Mouse (Mus musculus): ENCODE results near the gene Auts2. TPM values are rescaled to one million over a fixed set of nuclear protein-coding genes. Genes with fewer than 3 reads are reported as not detected.

Auts2 gene
- total and polyA plus RNA-seq, 3 experiments, result 16.9 to 35.7 (median 28.1) TPM

- H3K9ac ChIP-seq (ENCODE audit: low read depth, low read length), result no peak overlapping the region
- intact Hi-C loops (cut with DNase I), result no loop called here
- peaks cover 1% of the 10 kb centered on the region; the same call in 1 of the 2 replicates for H3K4me1 ChIP-seq (ENCODE audit: control insufficient read depth, insufficient read depth, low read length)
- no peak for TF ChIP-seq POLR2A (IDR thresholded peaks at IDR 0.05; ENCODE audit: insufficient read depth, low read depth, low read length)
- no peak for TF ChIP-seq CTCF (IDR thresholded peaks at IDR 0.05)
- no peak for TF ChIP-seq EP300 (IDR thresholded peaks at IDR 0.05; ENCODE audit: insufficient read depth, low read depth, low read length)
- H3K79me2 ChIP-seq (replicated peaks; ENCODE audit: control insufficient read depth, insufficient read depth, low read length), result no peaks in the 10 kb centered on the region
- H3K27ac ChIP-seq, result no peak overlapping the region
- 78% methylated on average over 13 of the region's 13 CpGs for WGBS
- H3K4me3 ChIP-seq, result no peak overlapping the region
- H3K36me3 ChIP-seq (ENCODE audit: control insufficient read depth, insufficient read depth, low read length), result no peaks in the 10 kb centered on the region
- DNase-seq, result no peak
- no peaks in the 10 kb centered on the region for H3K27me3 ChIP-seq (ENCODE audit: control insufficient read depth, insufficient read depth, low read length)
These were observed 252.3 kb downstream of the Auts2 start for GRCm38 (mm10) chr5:132290606-132291535.

DNA sequence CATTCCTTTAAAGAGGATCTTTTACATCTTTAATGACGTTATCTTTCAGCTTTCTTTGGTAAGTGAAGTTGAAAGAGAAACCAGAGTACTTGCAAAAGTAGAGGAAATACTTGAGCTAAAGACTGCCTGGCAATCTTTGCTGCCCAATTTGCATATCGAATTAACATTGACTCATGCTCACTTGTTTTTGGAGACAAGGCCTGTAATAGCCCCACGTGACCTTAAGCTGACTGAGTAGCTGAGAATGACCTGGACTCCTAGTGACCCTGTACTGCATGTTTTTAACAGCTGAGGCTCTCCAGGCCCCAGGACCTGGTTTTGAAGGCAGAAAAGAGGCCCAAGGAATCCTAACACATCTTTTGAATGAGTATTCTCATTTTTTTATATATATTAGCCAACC, 259.4 kb downstream of the Auts2 start:
- Histone ChIP-seq H3K9ac (ENCODE audit: low read depth, low read length) (no peak overlapping the region), H3K4me1 (ENCODE audit: control insufficient read depth, insufficient read depth, low read length) (peaks cover 1% of the 10 kb centered on the region; the same call in 1 of the 2 replicates), H3K79me2 (replicated peaks; ENCODE audit: control insufficient read depth, insufficient read depth, low read length) (no peaks in the 10 kb centered on the region), H3K4me3 (no peak overlapping the region), H3K27me3 (ENCODE audit: control insufficient read depth, insufficient read depth, low read length) (no peaks in the 10 kb centered on the region), H3K27ac (no peak overlapping the region), H3K36me3 (ENCODE audit: control insufficient read depth, insufficient read depth, low read length) (no peaks in the 10 kb centered on the region)
- intact Hi-C loops (cut with DNase I), result no loop called here
- no peak for TF ChIP-seq CTCF (IDR thresholded peaks at IDR 0.05)
- no peak for TF ChIP-seq EP300 (IDR thresholded peaks at IDR 0.05; ENCODE audit: insufficient read depth, low read depth, low read length)
- TF ChIP-seq POLR2A (IDR thresholded peaks at IDR 0.05; ENCODE audit: insufficient read depth, low read depth, low read length), result no peak
- DNase-seq, result no peak
- WGBS, result 75% methylated on average over 3 of the region's 3 CpGs

GRCm38 (mm10) chr5:132274098-132274898, 268.8 kb downstream of the Auts2 start:
- Histone ChIP-seq H3K79me2 (replicated peaks; ENCODE audit: control insufficient read depth, insufficient read depth, low read length) (no peaks in the 10 kb centered on the region), H3K4me1 (ENCODE audit: control insufficient read depth, insufficient read depth, low read length) (no peaks in the 10 kb centered on the region), H3K27me3 (ENCODE audit: control insufficient read depth, insufficient read depth, low read length) (no peaks in the 10 kb centered on the region), H3K36me3 (ENCODE audit: control insufficient read depth, insufficient read depth, low read length) (no peaks in the 10 kb centered on the region), H3K9ac (ENCODE audit: low read depth, low read length) (no peak overlapping the region), H3K4me3 (no peak overlapping the region), H3K27ac (no peak overlapping the region)
- no peak for DNase-seq
- intact Hi-C loops (cut with DNase I), result no loop called here
- WGBS, result 91% methylated on average over 15 of the region's 15 CpGs
- TF ChIP-seq POLR2A (IDR thresholded peaks at IDR 0.05; ENCODE audit: insufficient read depth, low read depth, low read length) (no peak), CTCF (IDR thresholded peaks at IDR 0.05) (no peak), EP300 (IDR thresholded peaks at IDR 0.05; ENCODE audit: insufficient read depth, low read depth, low read length) (no peak)

- no peaks in the 10 kb centered on the region for H3K4me1 ChIP-seq (ENCODE audit: control insufficient read depth, insufficient read depth, low read length)
- intact Hi-C loops (cut with DNase I), result no loop called here
- H3K9ac ChIP-seq (ENCODE audit: low read depth, low read length), result no peak overlapping the region
- TF ChIP-seq EP300 (IDR thresholded peaks at IDR 0.05; ENCODE audit: insufficient read depth, low read depth, low read length) (no peak), POLR2A (IDR thresholded peaks at IDR 0.05; ENCODE audit: insufficient read depth, low read depth, low read length) (no peak), CTCF (IDR thresholded peaks at IDR 0.05) (no peak)
- 47% methylated on average over 4 of the region's 4 CpGs for WGBS
- DNase-seq, result no peak
- H3K27me3 ChIP-seq (ENCODE audit: control insufficient read depth, insufficient read depth, low read length), result no peaks in the 10 kb centered on the region
- H3K79me2 ChIP-seq (replicated peaks; ENCODE audit: control insufficient read depth, insufficient read depth, low read length), result peaks cover 2% of the 10 kb centered on the region; the same call in 1 of the 2 replicates
- H3K4me3 ChIP-seq, result no peak overlapping the region
- H3K27ac ChIP-seq, result no peak overlapping the region
- H3K36me3 ChIP-seq (ENCODE audit: control insufficient read depth, insufficient read depth, low read length), result no peaks in the 10 kb centered on the region
These were observed 271.0 kb downstream of the Auts2 start for GRCm38 (mm10) chr5:132272132-132272531.

- no peak for DNase-seq
- Histone ChIP-seq H3K79me2 (replicated peaks; ENCODE audit: control insufficient read depth, insufficient read depth, low read length) (peaks cover 2% of the 10 kb centered on the region; the same call in 1 of the 2 replicates), H3K27me3 (ENCODE audit: control insufficient read depth, insufficient read depth, low read length) (no peaks in the 10 kb centered on the region), H3K9ac (ENCODE audit: low read depth, low read length) (no peak overlapping the region), H3K4me1 (ENCODE audit: control insufficient read depth, insufficient read depth, low read length) (no peaks in the 10 kb centered on the region), H3K4me3 (no peak overlapping the region), H3K36me3 (ENCODE audit: control insufficient read depth, insufficient read depth, low read length) (no peaks in the 10 kb centered on the region), H3K27ac (no peak overlapping the region)
- TF ChIP-seq CTCF (IDR thresholded peaks at IDR 0.05), result no peak
- no peak for TF ChIP-seq POLR2A (IDR thresholded peaks at IDR 0.05; ENCODE audit: insufficient read depth, low read depth, low read length)
- no peak for TF ChIP-seq EP300 (IDR thresholded peaks at IDR 0.05; ENCODE audit: insufficient read depth, low read depth, low read length)
- WGBS, result 89% methylated on average over 1 of the region's 1 CpGs
- intact Hi-C loops (cut with DNase I), result no loop called here
These were observed 272.2 kb downstream of the Auts2 start for GRCm38 (mm10) chr5:132270896-132271295.

All from heart, adult 2 months (tissue).